Mouse (Mus musculus) cerebellum, adult 9-10 months (tissue): ENCODE measurements around the gene Sprr2a2.
"Not testable (repeated sequence)": the region's sequence is repeated elsewhere in the genome, so short reads cannot be mapped to it uniquely, and the experiment has no call there.

Experiments used
- DNase-seq: peaks from one replicate; pipeline ENCODE4 v3.0.0; 2022

The Sprr2a2 gene

DNA sequence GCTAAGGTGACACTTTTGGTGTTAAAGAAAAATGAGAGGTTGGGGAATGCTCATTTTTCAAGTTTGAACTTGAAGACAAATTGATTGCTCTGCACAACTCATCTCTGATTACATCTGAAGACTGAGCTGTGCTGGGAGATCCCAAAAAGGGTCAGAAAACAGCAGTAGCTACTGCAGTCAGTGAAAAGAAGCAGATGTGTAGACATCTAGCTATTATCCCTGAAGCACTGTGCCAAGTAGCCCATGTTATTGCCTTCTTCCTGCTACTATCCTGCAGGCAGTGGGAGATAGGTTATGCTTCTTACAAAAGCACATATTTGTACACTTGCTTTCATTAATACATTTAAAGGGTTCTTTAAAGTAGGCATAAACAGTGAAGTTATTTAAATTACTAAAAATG, 63.9 kb downstream of the Sprr2a2 start:
- not testable (repeated sequence) for DNase-seq

DNA sequence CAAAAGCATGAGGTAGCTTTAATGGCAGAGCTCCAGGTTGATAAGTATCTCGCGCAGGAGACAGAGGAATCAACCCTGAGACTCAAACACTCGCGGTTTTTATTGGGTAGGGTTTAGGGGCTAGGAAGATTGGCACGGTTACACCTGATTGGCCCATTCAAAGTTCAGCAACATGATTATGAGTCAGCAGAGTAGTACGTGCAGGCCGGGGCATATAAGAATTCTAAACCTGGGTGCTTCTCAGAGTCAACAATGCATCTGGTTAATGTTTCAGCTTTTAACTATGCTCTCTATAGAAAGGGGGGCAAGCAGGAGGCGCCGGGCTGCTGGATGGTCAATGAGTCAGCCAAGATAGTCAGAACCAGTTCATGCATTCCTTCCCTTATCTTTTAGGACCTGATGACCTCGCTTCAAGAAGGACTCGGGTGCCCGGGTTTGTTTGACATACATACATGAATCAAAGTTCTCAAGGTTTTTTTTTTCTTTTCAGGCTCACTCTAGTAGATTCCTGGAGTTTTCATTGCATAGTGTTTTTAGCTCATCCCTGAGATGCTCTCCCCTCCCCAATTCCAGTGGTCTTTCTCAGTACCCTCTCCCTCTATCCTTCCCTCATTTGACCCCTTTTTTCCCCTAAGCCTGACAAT, 65.4 kb downstream of the Sprr2a2 start:
- not testable (repeated sequence) for DNase-seq

DNA sequence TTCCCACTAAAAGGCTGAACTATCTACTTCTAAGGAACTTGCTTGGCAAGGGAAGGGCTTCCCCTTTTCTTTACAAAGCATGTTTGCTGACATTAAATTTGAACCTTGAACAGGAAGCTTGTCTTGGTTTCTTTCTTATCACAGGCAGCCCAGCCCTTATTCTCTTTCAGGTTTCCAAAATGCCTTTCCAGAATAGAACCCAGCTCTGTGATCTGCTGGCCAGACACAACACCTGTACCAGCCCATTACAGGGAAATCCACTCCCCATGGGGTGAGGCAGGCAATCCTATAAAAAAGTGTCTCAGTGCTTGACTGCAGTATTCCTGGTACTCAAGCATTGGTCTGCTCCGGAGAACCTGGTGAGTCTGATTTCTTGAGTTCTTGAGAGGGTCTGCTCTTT, 69.4 kb downstream of the Sprr2a2 start, which contains the start of gene Sprr2a3:
Gene Sprr2a3, plus strand, starts transcription at position 317 of the 400 bp plus-strand sequence.
- not testable (repeated sequence) for DNase-seq

DNA sequence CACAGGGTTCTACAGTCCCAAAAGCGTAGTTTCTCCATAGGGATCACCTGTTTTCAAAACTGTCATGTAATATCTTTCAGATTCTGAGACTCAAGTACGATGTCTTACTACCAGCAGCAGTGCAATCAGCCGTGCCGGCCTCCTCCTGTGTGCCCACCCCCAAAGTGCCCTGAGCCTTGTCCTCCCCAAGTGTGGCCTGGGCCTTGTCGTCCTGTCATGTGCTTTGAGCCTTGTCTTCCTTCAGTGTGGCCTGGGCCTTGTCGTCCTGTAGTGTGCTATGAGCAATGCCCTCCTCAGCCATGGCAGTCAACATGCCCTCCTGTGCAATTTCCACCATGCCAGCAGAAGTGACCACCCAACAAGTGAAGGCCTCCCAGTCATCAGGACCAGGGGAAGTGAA, 72.8 kb downstream of the Sprr2a2 start:
- DNase-seq: not testable (repeated sequence)
